Mouse (Mus musculus): Measurements from ENCODE around the gene Socs4.
"Not testable (repeated sequence)": the region's sequence is repeated elsewhere in the genome, so short reads cannot be mapped to it uniquely, and the experiment has no call there.

The Socs4 gene

GRCm38 (mm10) chr14:47287021-47287420 is 10.3 kb downstream of the Socs4 start:
- no peak for DNase-seq (ENCODE audit: inconsistent ontology term)

GRCm38 (mm10) chr14:47291772-47292171 is 15.0 kb downstream of the Socs4 start:
- no peak for DNase-seq (ENCODE audit: inconsistent ontology term)

- no peak for DNase-seq (ENCODE audit: inconsistent ontology term)
Measured at GRCm38 (mm10) chr14:47294136-47294535, 17.4 kb downstream of the Socs4 start.

GRCm38 (mm10) chr14:47296232-47296631 is 19.5 kb downstream of the Socs4 start:
- DNase-seq (ENCODE audit: inconsistent ontology term) = no peak

- DNase-seq (ENCODE audit: inconsistent ontology term) = peak; percentile 91
Measured at GRCm38 (mm10) chr14:47297785-47298407, 21.2 kb downstream of the Socs4 start, which contains the start of gene Mapk1ip1l. Gene Mapk1ip1l (plus strand): TSS chr14:47298266.

- DNase-seq (ENCODE audit: inconsistent ontology term) = no peak
Measured at GRCm38 (mm10) chr14:47298408-47298792, 21.7 kb downstream of the Socs4 start.

- DNase-seq (ENCODE audit: inconsistent ontology term) = peak; percentile 51
Measured at GRCm38 (mm10) chr14:47298819-47299261, 22.1 kb downstream of the Socs4 start.

- DNase-seq (ENCODE audit: inconsistent ontology term) = no peak
Measured at GRCm38 (mm10) chr14:47302885-47303680, 26.4 kb downstream of the Socs4 start.

GRCm38 (mm10) chr14:47304814-47305405 is 28.2 kb downstream of the Socs4 start:
- no peak for DNase-seq (ENCODE audit: inconsistent ontology term)

GRCm38 (mm10) chr14:47305933-47306332 is 29.2 kb downstream of the Socs4 start:
- no peak for DNase-seq (ENCODE audit: inconsistent ontology term)

- no peak for DNase-seq (ENCODE audit: inconsistent ontology term)
Measured at GRCm38 (mm10) chr14:47307669-47308068, 30.9 kb downstream of the Socs4 start.

GRCm38 (mm10) chr14:47309061-47309460 is 32.3 kb downstream of the Socs4 start:
- DNase-seq (ENCODE audit: inconsistent ontology term) = no peak

- no peak for DNase-seq (ENCODE audit: inconsistent ontology term)
Measured at GRCm38 (mm10) chr14:47310342-47311181, 33.8 kb downstream of the Socs4 start.

- no peak for DNase-seq (ENCODE audit: inconsistent ontology term)
Measured at GRCm38 (mm10) chr14:47319362-47319761, 42.6 kb downstream of the Socs4 start.

- DNase-seq (ENCODE audit: inconsistent ontology term) = not testable (repeated sequence)
Measured at GRCm38 (mm10) chr14:47321581-47321980, 44.9 kb downstream of the Socs4 start.

GRCm38 (mm10) chr14:47325965-47326761 is 49.4 kb downstream of the Socs4 start:
- no peak for DNase-seq (ENCODE audit: inconsistent ontology term)

GRCm38 (mm10) chr14:47327347-47327746 is 50.6 kb downstream of the Socs4 start:
- DNase-seq (ENCODE audit: inconsistent ontology term) = no peak

- no peak for DNase-seq (ENCODE audit: inconsistent ontology term)
Measured at GRCm38 (mm10) chr14:47331920-47332319, 55.2 kb downstream of the Socs4 start.

GRCm38 (mm10) chr14:47334819-47335218 is 58.1 kb downstream of the Socs4 start:
- peak; percentile 47 for DNase-seq (ENCODE audit: inconsistent ontology term)

- DNase-seq (ENCODE audit: inconsistent ontology term) = no peak
Measured at GRCm38 (mm10) chr14:47335300-47335699, 58.6 kb downstream of the Socs4 start.
